7 mouse cellular contexts compared by ENCODE assay signal in the genomic region with DNA sequence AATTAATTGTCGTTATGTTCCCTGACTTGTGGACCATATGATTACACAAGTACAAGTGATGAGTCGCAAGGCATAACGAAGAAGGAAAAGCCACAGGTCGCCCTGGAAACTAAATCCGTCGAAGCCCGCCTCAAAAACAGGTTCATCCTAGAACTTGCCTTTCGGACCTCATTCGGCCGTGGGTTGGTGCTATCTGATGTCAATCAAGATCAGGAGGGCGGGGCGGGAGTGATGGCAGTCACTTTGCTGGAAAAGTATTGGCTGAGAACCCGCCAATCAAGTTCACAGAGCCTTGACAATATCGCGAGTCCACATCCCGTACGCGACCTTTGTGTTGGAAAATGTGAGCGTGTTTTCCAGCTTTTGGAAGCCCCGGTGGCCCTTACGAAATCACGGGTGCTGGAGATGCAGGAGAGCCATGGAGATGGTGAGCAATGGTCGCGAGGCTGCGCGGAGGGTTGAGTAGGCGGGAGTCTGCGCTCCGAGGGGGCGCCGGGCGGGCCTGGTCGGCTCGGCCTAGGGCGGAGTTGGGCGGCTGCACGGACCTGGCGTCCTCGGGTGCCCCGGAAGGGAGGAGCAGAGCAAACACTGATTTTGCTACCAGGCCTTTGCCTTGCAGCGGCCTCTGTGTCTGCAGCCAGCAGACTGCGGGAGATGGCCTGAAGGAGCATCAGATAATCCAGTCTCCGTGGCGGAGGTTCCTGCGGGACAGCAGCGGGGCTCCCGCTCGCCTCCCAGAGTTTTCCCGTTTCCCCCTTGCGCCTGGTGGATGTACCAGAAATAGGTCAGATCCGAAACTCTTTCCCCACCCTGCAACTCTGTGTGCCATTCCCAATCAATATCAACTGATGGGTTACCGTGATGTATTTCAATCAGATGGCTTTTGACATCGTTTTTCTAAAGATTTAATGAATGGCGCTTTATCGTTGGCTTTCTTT. TPM values are rescaled to one million over a fixed set of nuclear protein-coding genes. Genes with fewer than 3 reads are reported as not detected.
DNase-seq lines count a peak whose midpoint lies in the region; ATAC-seq lines count a peak whose summit lies in the region.

A gene (plus strand): TSS at position 285 of the 938 bp plus-strand sequence.

- no peaks in the 10 kb centered on the region for H3K9me3 ChIP-seq in embryonic facial prominence, embryonic 12.5 days
- no peaks in the 10 kb centered on the region for H3K9me3 ChIP-seq in limb, embryonic 11.5 days (ENCODE audit: control insufficient read depth, low read length)
- H3K9me3 ChIP-seq in midbrain, embryonic 14.5 days (ENCODE audit: control insufficient read depth, low read length): no peaks in the 10 kb centered on the region

- peak within 1 kb of the TSS; percentile 95 for H3K27ac ChIP-seq in embryonic facial prominence, embryonic 12.5 days
- H3K27ac ChIP-seq in limb, embryonic 11.5 days (replicated peaks; ENCODE audit: low read depth, low read length): peak within 1 kb of the TSS; percentile 95
- H3K27ac ChIP-seq in midbrain, embryonic 14.5 days (replicated peaks; ENCODE audit: low read depth, low read length): peak within 1 kb of the TSS; percentile 97

- peak; percentile 96 for DNase-seq in adrenal gland, postnatal 25 days
- DNase-seq in heart, adult 11 months: peak; percentile 100
- DNase-seq in kidney, adult 18-20 months: peak; percentile 99
- peak; percentile 97 for DNase-seq in limb, embryonic 11.5 days (ENCODE audit: low spot score)
- DNase-seq in midbrain, embryonic 14.5 days: peak; percentile 99
- peak; percentile 89 to 96 for DNase-seq in spleen, adult 18-20 months

- H3K4me2 ChIP-seq in embryonic facial prominence, embryonic 12.5 days (replicated peaks): peak within 1 kb of the TSS; percentile 85
- peak within 1 kb of the TSS; percentile 70 for H3K4me2 ChIP-seq in limb, embryonic 11.5 days (ENCODE audit: low read depth, severe bottlenecking)
- peak within 1 kb of the TSS; percentile 77 for H3K4me2 ChIP-seq in midbrain, embryonic 14.5 days (ENCODE audit: low read length)

- H3K4me3 ChIP-seq in embryonic facial prominence, embryonic 12.5 days: peak within 1 kb of the TSS; percentile 82
- peak within 1 kb of the TSS; percentile 87 for H3K4me3 ChIP-seq in limb, embryonic 11.5 days (ENCODE audit: low read depth, low read length)
- peak within 1 kb of the TSS; percentile 86 for H3K4me3 ChIP-seq in midbrain, embryonic 14.5 days (replicated peaks; ENCODE audit: low read depth, low read length)

- peak; percentile 98 for ATAC-seq in embryonic facial prominence, embryonic 12.5 days (ENCODE audit: insufficient number of reproducible peaks, insufficient read depth, low FRiP score, low TSS enrichment)
- peak; percentile 100 for ATAC-seq in limb, embryonic 11.5 days (ENCODE audit: insufficient number of reproducible peaks, low FRiP score, low TSS enrichment, low read depth)
- ATAC-seq in midbrain, embryonic 14.5 days (ENCODE audit: low FRiP score, low TSS enrichment): peak; percentile 99

- H3K9ac ChIP-seq in embryonic facial prominence, embryonic 12.5 days: peak within 1 kb of the TSS; percentile 87
- H3K9ac ChIP-seq in limb, embryonic 11.5 days (ENCODE audit: low read length): peak within 1 kb of the TSS; percentile 95
- peak within 1 kb of the TSS; percentile 96 for H3K9ac ChIP-seq in midbrain, embryonic 14.5 days (replicated peaks; ENCODE audit: low read length)

- peaks cover 12% of the 10 kb centered on the region for H3K36me3 ChIP-seq in embryonic facial prominence, embryonic 12.5 days
- H3K36me3 ChIP-seq in limb, embryonic 11.5 days (ENCODE audit: control insufficient read depth, insufficient read depth, low read length): no peaks in the 10 kb centered on the region; the same call in 1 of the 2 replicates
- 0 out of 2 replicates have a peak, but pooled peaks cover 4% of the 10 kb centered on the region for H3K36me3 ChIP-seq in midbrain, embryonic 14.5 days (ENCODE audit: control insufficient read depth, insufficient read depth, low read length)

- H3K27me3 ChIP-seq in embryonic facial prominence, embryonic 12.5 days: no peaks in the 10 kb centered on the region
- H3K27me3 ChIP-seq in limb, embryonic 11.5 days (ENCODE audit: control insufficient read depth, insufficient read depth, low read length): no peaks in the 10 kb centered on the region
- no peaks in the 10 kb centered on the region for H3K27me3 ChIP-seq in midbrain, embryonic 14.5 days (ENCODE audit: control insufficient read depth, insufficient read depth, low read length)

- H3K4me1 ChIP-seq in embryonic facial prominence, embryonic 12.5 days: peaks cover 12% of the 10 kb centered on the region
- 0 out of 2 replicates have a peak, but pooled peaks cover 5% of the 10 kb centered on the region for H3K4me1 ChIP-seq in limb, embryonic 11.5 days (ENCODE audit: control insufficient read depth, insufficient read depth, low read length)
- peaks cover 11% of the 10 kb centered on the region for H3K4me1 ChIP-seq in midbrain, embryonic 14.5 days (ENCODE audit: control insufficient read depth, insufficient read depth, low read length)

- WGBS in embryonic facial prominence, embryonic 12.5 days: under 1% methylated on average over 55 of the region's 55 CpGs
- 1% methylated on average over 55 of the region's 55 CpGs for WGBS in limb, embryonic 11.5 days
- WGBS in midbrain, embryonic 14.5 days: under 1% methylated on average over 55 of the region's 55 CpGs

RNA-seq across cellular contexts. Expression of the gene that starts here (rescaled TPM):
- total RNA-seq in adrenal gland, postnatal 25 days (2021): 31.9 and 39.7 TPM in 2 replicates
- polyA plus RNA-seq in embryonic facial prominence, embryonic 12.5 days (2016; fragmentation: Nextera tagmentation; extraction: Ambion mirVana): 61.1 and 62.5 TPM in 2 replicates
- polyA plus RNA-seq in limb, embryonic 11.5 days (2014; fragmentation: Nextera tagmentation; extraction: Ambion mirVana): 61.2 and 62.3 TPM in 2 replicates
- polyA plus RNA-seq in midbrain, embryonic 14.5 days (2014; fragmentation: Nextera tagmentation; extraction: Ambion mirVana): 63.3 and 65.3 TPM in 2 replicates

Comparison
In these comparisons a context has a peak if more than half of its experiments do, and no peak if none do; other contexts are left out.
1. Peak in every context shown above with its lines: DNase-seq, ATAC-seq, H3K4me3 ChIP-seq and H3K27ac ChIP-seq.